Mouse (Mus musculus): ENCODE results near the gene Tuba4a.

- TF ChIP-seq CTCF (conservative IDR thresholded peaks at IDR 0.05; ENCODE audit: low read length) (no peak), NANOG (IDR thresholded peaks at IDR 0.05; ENCODE audit: borderline replicate concordance, low read length) (no peak), POU5F1 (IDR thresholded peaks at IDR 0.05; ENCODE audit: borderline replicate concordance, low read length) (no peak)
Measured at GRCm38 (mm10) chr1:75191258-75191621, 28.4 kb downstream of the Tuba4a start.

Data from E14TG2a.4 (cell line).